Mouse (Mus musculus) MEL (cell line): ENCODE measurements around the gene Egln3.

ENCODE experiments used
- CHD2 ChIP-seq: IDR thresholded peaks from 2 replicates; pipeline ENCODE4 v1.6.1; 2011; ENCODE audit warnings: low read length, improper control_type of control experiment
- EP300 ChIP-seq, 2 experiments: IDR thresholded peaks; 2 replicates each; pipeline ENCODE4 v1.6.1; 2011; ENCODE audit warnings: improper control_type of control experiment in 2 of 2, low read length in 2 of 2, low read depth in 1 of 2, mild to moderate bottlenecking in 1 of 2
- ETS1 ChIP-seq: IDR thresholded peaks from 2 replicates; pipeline ENCODE4 v1.6.1; 2012; ENCODE audit warnings: low read depth, mild to moderate bottlenecking, inconsistent platforms, low read length, improper control_type of control experiment, moderate library complexity
- MAX ChIP-seq: IDR thresholded peaks from 2 replicates; pipeline ENCODE4 v1.6.1; 2011; ENCODE audit warnings: low read length, improper control_type of control experiment
- MAZ ChIP-seq: IDR thresholded peaks from 2 replicates; pipeline ENCODE4 v1.6.1; 2012; ENCODE audit warnings: low read depth, mild to moderate bottlenecking, inconsistent platforms, low read length, improper control_type of control experiment
- POLR2A ChIP-seq, 2 experiments: IDR thresholded peaks; 2 replicates each; pipeline ENCODE4 v1.6.1; 2011 to 2012; ENCODE audit warnings: low read length in 2 of 2, mild to moderate bottlenecking in 2 of 2, control low read depth in 1 of 2, improper control_type of control experiment in 1 of 2, low read depth in 1 of 2, moderate library complexity in 1 of 2; ENCODE audit not compliant: control insufficient read depth in 1 of 2, insufficient read depth in 1 of 2, poor library complexity in 1 of 2
- POLR2AphosphoS2 ChIP-seq: IDR thresholded peaks from 2 replicates; pipeline ENCODE4 v1.6.1; 2011; ENCODE audit warnings: low read length, improper control_type of control experiment
- POLR2AphosphoS5 ChIP-seq: IDR thresholded peaks from 2 replicates; pipeline ENCODE4 v1.6.1; 2012; ENCODE audit warnings: low read depth, borderline replicate concordance, mild to moderate bottlenecking, inconsistent platforms, low read length, moderate library complexity, mixed read lengths
- SIN3A ChIP-seq: IDR thresholded peaks from 2 replicates; pipeline ENCODE4 v1.6.1; 2012; ENCODE audit warnings: low read length, improper control_type of control experiment, inconsistent platforms
- TCF12 ChIP-seq: IDR thresholded peaks from 2 replicates; pipeline ENCODE4 v1.6.1; 2014; ENCODE audit warnings: low read depth, mild to moderate bottlenecking, inconsistent platforms, low read length, improper control_type of control experiment, moderate library complexity
- USF1 ChIP-seq: IDR thresholded peaks from 2 replicates; pipeline ENCODE4 v1.6.1; 2014; ENCODE audit warnings: low read depth, mild to moderate bottlenecking, inconsistent platforms, low read length, improper control_type of control experiment, moderate library complexity
- ZC3H11A ChIP-seq: IDR thresholded peaks from 2 replicates; pipeline ENCODE4 v1.6.1; 2012; ENCODE audit warnings: low read depth, mild to moderate bottlenecking, inconsistent platforms, low read length, improper control_type of control experiment
- ZKSCAN1 ChIP-seq: IDR thresholded peaks from 2 replicates; pipeline ENCODE4 v1.6.1; 2012; ENCODE audit warnings: low read depth, mild to moderate bottlenecking, inconsistent platforms, low read length, improper control_type of control experiment, moderate library complexity

GRCm38 (mm10) chr12:54216673-54217072 lies 13.0 kb upstream of the Egln3 start:
- peak; percentile 41; the same call in 1 of the 2 replicates for TF ChIP-seq ETS1
- TF ChIP-seq MAZ, result no peak
- no peak for TF ChIP-seq ZKSCAN1
- TF ChIP-seq POLR2AphosphoS2, result no peak
- no peak for TF ChIP-seq SIN3A
- TF ChIP-seq ZC3H11A, result no peak
- TF ChIP-seq POLR2A (IDR thresholded peaks at IDR 0.05; ENCODE audit: control insufficient read depth in 1 of 2, insufficient read depth in 1 of 2, low read depth in 1 of 2, low read length in 2 of 2, poor library complexity in 1 of 2), result no peak
- no peak for TF ChIP-seq POLR2AphosphoS5
- peak; percentile 68 for TF ChIP-seq USF1
- peak; percentile 55 to 58; a peak in 2 of 4 replicates for TF ChIP-seq EP300 (IDR thresholded peaks at IDR 0.05; ENCODE audit: low read depth in 1 of 2, low read length in 2 of 2)
- peak; percentile 34; the same call in 1 of the 2 replicates for TF ChIP-seq TCF12
- no peak for TF ChIP-seq MAX
- no peak for TF ChIP-seq CHD2
